Mouse (Mus musculus): ENCODE measurements around the gene Kcnf1.

DNA sequence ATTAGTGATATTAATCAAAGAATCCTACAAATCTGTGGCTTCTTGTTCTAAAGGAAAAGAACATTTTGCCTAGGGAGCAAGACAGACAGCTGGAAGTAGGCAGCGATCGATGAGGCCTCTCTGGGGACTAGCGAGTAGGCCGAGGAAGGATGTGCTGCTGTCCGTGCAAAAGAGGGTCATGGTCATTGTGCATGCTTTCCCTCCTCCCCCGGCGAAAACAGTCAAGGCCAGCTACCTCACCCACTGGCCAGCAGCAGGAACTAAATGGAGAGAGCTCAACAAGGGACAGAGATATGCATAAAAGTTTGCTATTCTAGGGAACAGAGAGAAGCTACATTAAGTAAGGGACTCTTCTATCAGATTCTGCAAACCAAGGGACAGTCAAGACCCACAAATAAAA lies 39.1 kb upstream of the Kcnf1 start:
- TF ChIP-seq GATA1 (IDR thresholded peaks at IDR 0.05; ENCODE audit: borderline replicate concordance, low read length) (no peak), FLI1 (IDR thresholded peaks at IDR 0.05; ENCODE audit: low read length) (no peak)

All from megakaryocyte, embryonic 14.5 days (primary cell).